Mouse (Mus musculus) hindbrain, embryonic 15.5 days (tissue): ENCODE data around the gene Meltf. TPM values are rescaled to one million over a fixed set of nuclear protein-coding genes. Genes with fewer than 3 reads are reported as not detected.

ENCODE experiments used
- ATAC-seq: fragments of 200-750 bp; cut with Nextera tagmentation; 2 replicates; pipeline ENCODE4 v1.8.0; 2017; ENCODE audit warnings: low read depth, moderate number of reproducible peaks, moderate TSS enrichment; ENCODE audit not compliant: low FRiP score
- H3K27ac ChIP-seq: fragments of 300-500 bp; sonication (generic); replicated peaks from 2 replicates; pipeline ENCODE4 v1.5.1; 2015; ENCODE audit warnings: mild to moderate bottlenecking, inconsistent platforms
- H3K27me3 ChIP-seq: fragments of 300-500 bp; sonication (generic); 2 replicates; pipeline ENCODE4 v1.6.1; 2015; ENCODE audit warnings: control low read depth, inconsistent platforms
- H3K36me3 ChIP-seq: fragments of 300-500 bp; sonication (generic); 2 replicates; pipeline ENCODE4 v1.6.1; 2015; ENCODE audit warnings: control low read depth, inconsistent platforms
- H3K4me1 ChIP-seq: fragments of 300-500 bp; sonication (generic); replicated peaks from 2 replicates; pipeline ENCODE4 v1.6.1; 2015; ENCODE audit warnings: control low read depth, inconsistent platforms
- H3K4me2 ChIP-seq: fragments of 300-500 bp; sonication (generic); 2 replicates; pipeline ENCODE4 v1.6.1; 2015; ENCODE audit warnings: moderate library complexity, mild to moderate bottlenecking, inconsistent platforms
- H3K4me3 ChIP-seq: fragments of 300-500 bp; sonication (generic); 2 replicates; pipeline ENCODE4 v1.5.1; 2015; ENCODE audit warnings: mild to moderate bottlenecking, inconsistent platforms
- H3K9ac ChIP-seq: fragments of 300-500 bp; sonication (generic); 2 replicates; pipeline ENCODE4 v1.6.1; 2015; ENCODE audit warnings: inconsistent platforms
- H3K9me3 ChIP-seq: fragments of 300-500 bp; sonication (generic); 2 replicates; pipeline ENCODE4 v1.6.1; 2016; ENCODE audit warnings: control low read depth, inconsistent platforms
- WGBS: fragments of 180-500 bp; shearing (Covaris S2); methylation state at CpG from one replicate; pipeline ENCODE4 v1.1.7; 2015; 5-methylcytosine and 5-hydroxymethylcytosine counted together
- polyA plus RNA-seq: library from polyadenylated mRNA; unstranded; fragments of >200 nt; fragmentation: Nextera tagmentation; extraction: Ambion mirVana; gene quantifications from 2 replicates; pipeline ENCODE4 v1.2.1, GENCODE M21; 2015

The Meltf gene
- polyA plus RNA-seq, 1 experiment from 2014 or later: 0.31 TPM

- H3K27me3 ChIP-seq: no peaks in the 10 kb centered on the region
- H3K4me2 ChIP-seq: no peak overlapping the region
- no peak overlapping the region for H3K27ac ChIP-seq
- H3K9ac ChIP-seq: no peak overlapping the region
- peaks cover 12% of the 10 kb centered on the region; the same call in 1 of the 2 replicates for H3K36me3 ChIP-seq
- H3K4me3 ChIP-seq: no peak overlapping the region
- H3K4me1 ChIP-seq: no peaks in the 10 kb centered on the region
- 82% methylated on average over 4 of the region's 4 CpGs for WGBS
- H3K9me3 ChIP-seq: no peaks in the 10 kb centered on the region
- ATAC-seq: no peak
These were observed 10.9 kb upstream of the Meltf start for GRCm38 (mm10) chr16:31867736-31868135.

GRCm38 (mm10) chr16:31873721-31874120 lies 4.9 kb upstream of the Meltf start:
- H3K9ac ChIP-seq: no peak overlapping the region
- ATAC-seq: no peak
- H3K4me1 ChIP-seq: no peaks in the 10 kb centered on the region; the same call in 1 of the 2 replicates
- 90% methylated on average over 8 of the region's 8 CpGs for WGBS
- H3K9me3 ChIP-seq: no peaks in the 10 kb centered on the region
- H3K27ac ChIP-seq: no peak overlapping the region
- peaks cover 3% of the 10 kb centered on the region; the same call in 1 of the 2 replicates for H3K36me3 ChIP-seq
- no peak overlapping the region for H3K4me2 ChIP-seq
- H3K4me3 ChIP-seq: no peak overlapping the region
- H3K27me3 ChIP-seq: no peaks in the 10 kb centered on the region

GRCm38 (mm10) chr16:31875391-31875790 lies 3.2 kb upstream of the Meltf start:
- no peak overlapping the region for H3K4me2 ChIP-seq
- peaks cover 3% of the 10 kb centered on the region; the same call in 1 of the 2 replicates for H3K36me3 ChIP-seq
- no peak for ATAC-seq
- no peak overlapping the region for H3K9ac ChIP-seq
- no peak overlapping the region for H3K27ac ChIP-seq
- no peak overlapping the region for H3K4me3 ChIP-seq
- no peaks in the 10 kb centered on the region for H3K27me3 ChIP-seq
- H3K9me3 ChIP-seq: no peaks in the 10 kb centered on the region
- H3K4me1 ChIP-seq: no peaks in the 10 kb centered on the region; the same call in 1 of the 2 replicates
- WGBS: 97% methylated on average over 4 of the region's 4 CpGs

- Histone ChIP-seq H3K4me2 (no peak overlapping the region), H3K4me3 (no peak overlapping the region), H3K27me3 (no peaks in the 10 kb centered on the region), H3K9me3 (no peaks in the 10 kb centered on the region), H3K9ac (no peak overlapping the region), H3K27ac (no peak overlapping the region), H3K36me3 (peaks cover 3% of the 10 kb centered on the region; the same call in 1 of the 2 replicates), H3K4me1 (no peaks in the 10 kb centered on the region; the same call in 1 of the 2 replicates)
- WGBS: 76% methylated on average over 10 of the region's 10 CpGs
- ATAC-seq: no peak
These were observed 2.2 kb upstream of the Meltf start for GRCm38 (mm10) chr16:31876386-31876785.

GRCm38 (mm10) chr16:31878052-31878451 lies 558 bp upstream of the Meltf start:
- Histone ChIP-seq H3K36me3 (peaks cover 3% of the 10 kb centered on the region; the same call in 1 of the 2 replicates), H3K4me1 (no peaks in the 10 kb centered on the region; the same call in 1 of the 2 replicates), H3K4me3 (no peak overlapping the region), H3K9me3 (no peaks in the 10 kb centered on the region), H3K27ac (no peak overlapping the region), H3K27me3 (no peaks in the 10 kb centered on the region), H3K4me2 (no peak overlapping the region), H3K9ac (no peak overlapping the region)
- 59% methylated on average over 6 of the region's 6 CpGs for WGBS
- no peak for ATAC-seq

- no peak overlapping the region for H3K4me3 ChIP-seq
- no peak overlapping the region for H3K9ac ChIP-seq
- H3K4me2 ChIP-seq: no peak overlapping the region
- no peak for ATAC-seq
- H3K36me3 ChIP-seq: no peaks in the 10 kb centered on the region
- no peaks in the 10 kb centered on the region for H3K27me3 ChIP-seq
- no peak overlapping the region for H3K27ac ChIP-seq
- peaks cover 11% of the 10 kb centered on the region; the same call in 1 of the 2 replicates for H3K4me1 ChIP-seq
- H3K9me3 ChIP-seq: no peaks in the 10 kb centered on the region
- 77% methylated on average over 8 of the region's 8 CpGs for WGBS
These were observed 1.7 kb downstream of the Meltf start for GRCm38 (mm10) chr16:31880146-31880840.

- Histone ChIP-seq H3K4me2 (no peak overlapping the region), H3K27ac (no peak overlapping the region), H3K36me3 (no peaks in the 10 kb centered on the region), H3K27me3 (no peaks in the 10 kb centered on the region), H3K4me3 (no peak overlapping the region), H3K4me1 (peaks cover 11% of the 10 kb centered on the region; the same call in 1 of the 2 replicates), H3K9me3 (no peaks in the 10 kb centered on the region), H3K9ac (no peak overlapping the region)
- 64% methylated on average over 9 of the region's 9 CpGs for WGBS
- ATAC-seq: no peak
These were observed 3.8 kb downstream of the Meltf start for GRCm38 (mm10) chr16:31882381-31882908.

GRCm38 (mm10) chr16:31883302-31883701 lies 4.7 kb downstream of the Meltf start:
- Histone ChIP-seq H3K9me3 (no peaks in the 10 kb centered on the region), H3K27ac (no peak overlapping the region), H3K4me3 (no peak overlapping the region), H3K27me3 (no peaks in the 10 kb centered on the region), H3K4me2 (no peak overlapping the region), H3K4me1 (peaks cover 11% of the 10 kb centered on the region; the same call in 1 of the 2 replicates), H3K36me3 (no peaks in the 10 kb centered on the region), H3K9ac (no peak overlapping the region)
- ATAC-seq: no peak
- WGBS: 78% methylated on average over 14 of the region's 14 CpGs

- Histone ChIP-seq H3K9me3 (no peaks in the 10 kb centered on the region), H3K27me3 (no peaks in the 10 kb centered on the region), H3K4me3 (no peak overlapping the region), H3K36me3 (no peaks in the 10 kb centered on the region), H3K4me2 (no peak overlapping the region), H3K27ac (no peak overlapping the region), H3K4me1 (peaks cover 11% of the 10 kb centered on the region; the same call in 1 of the 2 replicates), H3K9ac (no peak overlapping the region)
- no peak for ATAC-seq
- WGBS: 39% methylated on average over 4 of the region's 6 CpGs
These were observed 5.3 kb downstream of the Meltf start for GRCm38 (mm10) chr16:31883902-31884301.

- H3K27me3 ChIP-seq: no peaks in the 10 kb centered on the region
- ATAC-seq: no peak
- WGBS: 51% methylated on average over 7 of the region's 7 CpGs
These were observed 12.3 kb downstream of the Meltf start for GRCm38 (mm10) chr16:31890907-31891306.

GRCm38 (mm10) chr16:31893396-31894141 lies 15.0 kb downstream of the Meltf start:
- Histone ChIP-seq H3K4me3 (no peak overlapping the region), H3K4me2 (no peak overlapping the region), H3K4me1 (peaks cover 22% of the 10 kb centered on the region), H3K27me3 (no peaks in the 10 kb centered on the region), H3K9me3 (no peaks in the 10 kb centered on the region), H3K36me3 (no peaks in the 10 kb centered on the region), H3K27ac (no peak overlapping the region), H3K9ac (no peak overlapping the region)
- ATAC-seq: no peak
- WGBS: 66% methylated on average over 5 of the region's 5 CpGs

More at GRCm38 (mm10) chr16:31890907-31891306, 12.3 kb downstream of the Meltf start:
- H3K27ac ChIP-seq: no peak overlapping the region
- no peak overlapping the region for H3K4me2 ChIP-seq
- H3K9ac ChIP-seq: no peak overlapping the region
- H3K4me1 ChIP-seq: no peaks in the 10 kb centered on the region
- no peaks in the 10 kb centered on the region for H3K36me3 ChIP-seq
- H3K4me3 ChIP-seq: no peak overlapping the region
- no peaks in the 10 kb centered on the region for H3K9me3 ChIP-seq
